Mouse (Mus musculus) embryonic stem cell, embryonic (primary cell): Measurements from ENCODE around the gene Pou3f4.
"Not testable (repeated sequence)": the region's sequence is repeated elsewhere in the genome, so short reads cannot be mapped to it uniquely, and the experiment has no call there.

Experiments used
- CTCF ChIA-PET, 4 experiments: fragments of 300-600 bp in 2 of 4; fragments of 350-600 bp in 2 of 4; sonication (Branson Sonifier 250); formaldehyde crosslinking; loops; one replicate each; lab custom pipeline; 2022; ENCODE audit warnings: inconsistent platforms in 2 of 4; lab: Charles Lee
- POLR2A ChIA-PET, 4 experiments: fragments of 300-600 bp in 2 of 4; fragments of 350-600 bp in 2 of 4; sonication (Branson Sonifier 250); formaldehyde crosslinking; loops; one replicate each; lab custom pipeline; 2022; ENCODE audit warnings: antibody characterized with exemption in 4 of 4, inconsistent platforms in 1 of 4; lab: Charles Lee

The Pou3f4 gene

GRCm38 (mm10) chrX:110814151-110814571, at the start of gene Pou3f4:
Pou3f4 (plus strand) TSS chrX:110814280.
- ChIA-PET CTCF (no interaction called here), POLR2A (no interaction called here)

- CTCF ChIA-PET: no interaction called here
Observed at GRCm38 (mm10) chrX:110765939-110766338, 48.1 kb upstream of the Pou3f4 start.

GRCm38 (mm10) chrX:110774807-110775206, 39.3 kb upstream of the Pou3f4 start:
- POLR2A ChIA-PET, CTCF ChIA-PET: not testable (repeated sequence)

More at GRCm38 (mm10) chrX:110765939-110766338, 48.1 kb upstream of the Pou3f4 start:
- POLR2A ChIA-PET: no interaction called here

- ChIA-PET POLR2A (no interaction called here), CTCF (no interaction called here)
Observed at GRCm38 (mm10) chrX:110802502-110802901, 11.6 kb upstream of the Pou3f4 start.

- POLR2A ChIA-PET: no interaction called here
- CTCF ChIA-PET: no interaction called here
Observed at GRCm38 (mm10) chrX:110810001-110810578, 4.0 kb upstream of the Pou3f4 start.

GRCm38 (mm10) chrX:110810753-110811506, 3.1 kb upstream of the Pou3f4 start:
- ChIA-PET POLR2A (no interaction called here), CTCF (no interaction called here)

GRCm38 (mm10) chrX:110812071-110812470, 2.0 kb upstream of the Pou3f4 start:
- ChIA-PET POLR2A (no interaction called here), CTCF (no interaction called here)

- CTCF ChIA-PET: no interaction called here
- POLR2A ChIA-PET: no interaction called here
Observed at GRCm38 (mm10) chrX:110813401-110813800, 679 bp upstream of the Pou3f4 start.

- POLR2A ChIA-PET: interaction anchor here in 1 of 4 experiments (0.6 kb wide), 1 partner anchor 196 kb away, joined by 4 read pairs; no protein-coding TSS in a partner anchor
- CTCF ChIA-PET: no interaction called here
Observed at GRCm38 (mm10) chrX:110814592-110815548, 790 bp downstream of the Pou3f4 start.

GRCm38 (mm10) chrX:110815549-110815930, 1.5 kb downstream of the Pou3f4 start:
- ChIA-PET POLR2A (no interaction called here), CTCF (no interaction called here)

GRCm38 (mm10) chrX:110816609-110817008, 2.5 kb downstream of the Pou3f4 start:
- POLR2A ChIA-PET: no interaction called here
- CTCF ChIA-PET: no interaction called here

GRCm38 (mm10) chrX:110817211-110817610, 3.1 kb downstream of the Pou3f4 start:
- ChIA-PET CTCF (no interaction called here), POLR2A (no interaction called here)

- CTCF ChIA-PET: no interaction called here
- POLR2A ChIA-PET: no interaction called here
Observed at GRCm38 (mm10) chrX:110837450-110837849, 23.4 kb downstream of the Pou3f4 start.

GRCm38 (mm10) chrX:110851300-110851699, 37.2 kb downstream of the Pou3f4 start:
- POLR2A ChIA-PET: no interaction called here
- CTCF ChIA-PET: no interaction called here
